Mouse (Mus musculus): ENCODE data around the gene Srgap3.

Srgap3 gene

DNA sequence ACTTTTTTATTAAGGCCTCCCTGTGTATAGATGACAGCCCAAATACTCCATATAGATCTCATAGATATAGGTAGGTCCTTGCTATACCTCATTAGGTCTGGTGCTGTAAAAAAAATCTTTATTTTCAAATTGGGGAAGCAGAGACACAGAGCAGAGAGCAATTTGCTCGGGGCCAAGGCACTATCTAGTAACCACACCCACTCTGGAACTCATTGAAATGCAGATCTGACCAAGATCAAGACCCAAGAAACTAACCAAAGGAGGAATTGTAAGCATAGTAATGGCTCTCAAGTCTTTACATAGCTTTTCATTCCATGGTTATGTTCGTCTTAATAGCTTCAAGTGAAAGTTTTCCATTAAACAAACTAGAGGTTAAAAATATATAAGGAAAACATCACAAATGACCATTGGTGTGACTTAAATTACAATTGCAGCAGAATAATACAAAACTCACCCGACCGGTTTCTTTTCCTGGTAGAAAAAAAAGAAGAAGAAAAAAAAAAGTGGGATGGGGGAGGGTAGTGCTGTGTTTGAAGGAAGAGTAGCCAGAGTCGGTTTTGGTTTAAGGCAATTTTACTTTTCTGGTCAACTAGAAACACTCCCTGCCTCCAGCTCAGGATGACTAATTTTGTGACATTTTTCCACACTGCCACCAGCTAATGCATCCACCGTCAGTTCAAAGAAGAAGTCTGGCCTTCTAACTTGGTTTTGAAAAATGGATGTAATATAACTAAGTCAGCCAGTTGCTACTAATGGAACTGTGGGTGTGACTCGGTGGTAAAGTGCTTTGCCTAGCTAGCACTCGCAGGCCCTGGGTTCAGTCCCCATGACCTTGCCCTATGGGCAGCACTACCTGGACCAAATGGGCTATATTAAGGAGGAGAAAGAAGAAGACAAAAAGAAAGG, 3.4 kb upstream of the Srgap3 start:
- in situ Hi-C loops (cut with MboI, MseI) = no loop called here

DNA sequence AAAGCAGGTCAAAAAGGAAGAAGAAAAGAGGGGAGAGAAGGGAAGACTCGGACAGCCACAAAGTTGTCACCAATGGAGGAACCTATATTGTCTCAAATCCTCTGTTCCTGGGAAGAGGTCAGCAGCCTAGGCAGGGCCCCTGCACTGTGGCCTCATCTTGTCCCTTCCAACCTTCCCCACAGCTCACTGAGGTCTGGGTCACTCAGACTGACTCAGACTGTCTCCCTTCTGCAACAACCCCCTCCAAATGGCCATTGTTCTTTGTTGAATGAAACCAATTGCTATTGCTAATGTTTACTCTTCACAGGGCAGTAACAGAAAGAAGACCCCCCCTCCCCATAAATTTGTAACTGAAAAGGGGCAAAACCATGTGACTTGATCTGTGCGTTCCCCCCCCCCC, 2.2 kb upstream of the Srgap3 start:
- in situ Hi-C loops (cut with MboI, MseI) = loop anchor here in 1 of 2 experiments (5.0 kb wide), 1 partner anchor 82 kb away; no protein-coding TSS in a partner anchor

GRCm38 (mm10) chr6:112948416-112948815, 1.4 kb upstream of the Srgap3 start:
- in situ Hi-C loops (cut with MboI, MseI) = loop anchor here in 1 of 2 experiments (5.0 kb wide), 1 partner anchor 81 kb away; no protein-coding TSS in a partner anchor

- in situ Hi-C loops (cut with MboI, MseI) = loop anchor here in 1 of 2 experiments (5.0 kb wide), 1 partner anchor 79 kb away; no protein-coding TSS in a partner anchor
These were observed 850 bp downstream of the Srgap3 start for GRCm38 (mm10) chr6:112946021-112946811.

- in situ Hi-C loops (cut with MboI, MseI) = loop anchor here in 1 of 2 experiments (5.0 kb wide), 1 partner anchor 78 kb away; no protein-coding TSS in a partner anchor
These were observed 1.8 kb downstream of the Srgap3 start for GRCm38 (mm10) chr6:112945181-112945751.

DNA sequence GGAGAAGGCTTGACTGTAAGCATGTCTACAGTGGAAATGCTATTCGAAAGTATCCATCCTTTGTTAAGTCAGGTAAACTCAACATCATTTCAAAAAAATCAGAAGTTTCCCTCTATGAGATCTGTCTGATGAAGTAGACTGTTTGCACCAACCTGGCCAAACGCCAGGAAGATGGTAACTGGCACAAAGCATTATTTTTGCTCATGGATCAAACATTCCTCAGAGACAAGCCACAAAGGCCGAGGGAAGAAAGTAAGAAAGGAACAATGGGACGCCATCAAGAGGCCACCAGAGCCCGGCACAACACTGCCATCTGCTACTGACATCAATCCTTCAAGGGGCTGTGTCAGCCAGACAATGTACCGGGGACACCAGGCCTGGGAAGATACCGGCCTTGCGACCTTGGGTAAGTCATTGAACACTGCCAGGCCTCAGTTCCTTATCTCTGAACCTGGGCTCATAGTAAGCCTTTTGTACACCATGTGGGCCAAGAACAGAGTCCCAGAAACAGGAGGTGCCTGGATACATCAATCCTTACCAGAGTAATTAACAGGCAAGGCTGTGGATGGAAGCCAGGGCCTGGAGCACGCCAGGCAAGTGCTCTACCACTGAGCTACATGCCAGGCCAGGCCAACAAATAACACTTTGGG, 3.3 kb downstream of the Srgap3 start:
- in situ Hi-C loops (cut with MboI, MseI) = no loop called here

GRCm38 (mm10) chr6:112939281-112939680, 7.8 kb downstream of the Srgap3 start:
- in situ Hi-C loops (cut with MboI, MseI) = no loop called here

GRCm38 (mm10) chr6:112937791-112938190, 9.3 kb downstream of the Srgap3 start:
- in situ Hi-C loops (cut with MboI, MseI) = no loop called here

DNA sequence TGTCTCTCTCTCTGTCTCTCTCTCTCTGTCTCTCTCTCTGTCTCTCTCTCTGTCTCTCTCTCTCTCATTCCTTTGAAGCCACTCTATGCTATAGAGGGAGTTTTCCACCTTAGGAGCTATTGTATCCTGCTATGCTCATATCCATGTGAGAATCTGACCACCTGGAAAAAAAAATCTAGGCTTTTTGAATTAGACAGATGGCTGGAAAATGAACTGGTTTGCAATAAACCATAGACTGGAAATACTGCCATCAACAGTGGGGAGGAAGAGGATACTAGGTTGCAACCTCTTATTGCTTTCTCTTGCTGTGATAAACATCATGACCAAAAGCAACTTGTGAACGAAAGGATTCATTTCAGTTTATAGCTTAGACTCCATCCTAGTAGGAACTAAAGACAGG, 12.6 kb downstream of the Srgap3 start:
- in situ Hi-C loops (cut with MboI, MseI) = no loop called here

- in situ Hi-C loops (cut with MboI, MseI) = no loop called here
These were observed 14.5 kb downstream of the Srgap3 start for GRCm38 (mm10) chr6:112932611-112933010.

GRCm38 (mm10) chr6:112930011-112930451, 17.0 kb downstream of the Srgap3 start:
- in situ Hi-C loops (cut with MboI, MseI) = no loop called here

DNA sequence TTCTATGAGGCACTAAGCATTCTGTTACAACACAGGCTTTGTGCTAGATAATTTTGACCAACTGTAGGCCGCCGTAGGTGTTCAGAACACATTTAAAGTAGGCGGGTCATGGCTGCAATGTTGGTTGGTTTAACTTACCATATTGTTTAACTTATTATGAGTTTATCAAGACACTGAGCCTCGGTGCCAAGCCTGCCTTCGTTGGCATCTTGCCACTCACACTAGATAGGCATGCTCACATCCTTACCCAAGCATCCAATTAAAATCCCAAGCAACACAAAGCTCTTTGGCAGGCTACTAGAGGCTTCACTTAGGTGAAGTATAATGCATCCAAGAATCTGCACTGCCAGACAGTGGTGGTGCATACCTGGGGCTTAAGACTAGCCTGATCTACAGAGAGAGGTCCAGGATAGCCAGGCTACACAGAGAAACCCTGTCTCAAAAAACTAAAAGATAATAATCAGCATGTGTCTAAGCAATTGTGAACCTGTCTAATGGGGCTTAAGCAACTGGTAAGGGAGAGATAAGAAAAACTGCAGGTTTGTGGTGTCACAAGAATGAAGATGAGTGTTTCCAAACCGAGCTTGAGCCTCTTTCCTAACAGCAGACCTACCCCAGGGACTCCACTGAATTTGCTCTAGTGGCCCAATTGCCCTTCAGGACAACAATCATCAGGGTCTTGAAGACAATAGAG, 17.6 kb downstream of the Srgap3 start:
- in situ Hi-C loops (cut with MboI, MseI) = loop anchor here in 1 of 2 experiments (10.0 kb wide), 1 partner anchor 1385 kb away; no protein-coding TSS in a partner anchor

GRCm38 (mm10) chr6:112928841-112929240, 18.2 kb downstream of the Srgap3 start:
- in situ Hi-C loops (cut with MboI, MseI) = loop anchor here in 1 of 2 experiments (10.0 kb wide), 1 partner anchor 1386 kb away; no protein-coding TSS in a partner anchor

GRCm38 (mm10) chr6:112927341-112927740, 19.7 kb downstream of the Srgap3 start:
- in situ Hi-C loops (cut with MboI, MseI) = loop anchor here in 1 of 2 experiments (10.0 kb wide), 1 partner anchor 1387 kb away; no protein-coding TSS in a partner anchor

DNA sequence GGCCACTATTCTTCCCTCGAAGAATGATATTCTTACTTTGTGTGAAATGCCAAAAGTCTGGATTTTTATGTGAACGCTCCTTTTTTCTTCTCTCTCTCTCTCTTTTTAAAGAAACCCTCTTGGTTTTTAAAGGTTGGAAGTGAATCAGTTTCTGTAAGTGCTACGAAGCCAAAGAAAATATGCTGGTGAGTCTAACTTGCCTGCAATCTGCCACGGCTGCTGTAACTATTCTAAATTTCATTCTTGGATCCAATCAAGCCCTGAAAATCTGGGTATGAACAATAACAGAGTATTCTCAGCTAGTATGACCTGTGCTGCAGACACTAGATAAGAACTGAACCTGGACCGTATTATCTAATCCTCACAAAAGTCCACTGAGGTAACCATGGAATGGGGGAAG, 21.1 kb downstream of the Srgap3 start:
- in situ Hi-C loops (cut with MboI, MseI) = loop anchor here in 1 of 2 experiments (10.0 kb wide), 1 partner anchor 1389 kb away; no protein-coding TSS in a partner anchor

DNA sequence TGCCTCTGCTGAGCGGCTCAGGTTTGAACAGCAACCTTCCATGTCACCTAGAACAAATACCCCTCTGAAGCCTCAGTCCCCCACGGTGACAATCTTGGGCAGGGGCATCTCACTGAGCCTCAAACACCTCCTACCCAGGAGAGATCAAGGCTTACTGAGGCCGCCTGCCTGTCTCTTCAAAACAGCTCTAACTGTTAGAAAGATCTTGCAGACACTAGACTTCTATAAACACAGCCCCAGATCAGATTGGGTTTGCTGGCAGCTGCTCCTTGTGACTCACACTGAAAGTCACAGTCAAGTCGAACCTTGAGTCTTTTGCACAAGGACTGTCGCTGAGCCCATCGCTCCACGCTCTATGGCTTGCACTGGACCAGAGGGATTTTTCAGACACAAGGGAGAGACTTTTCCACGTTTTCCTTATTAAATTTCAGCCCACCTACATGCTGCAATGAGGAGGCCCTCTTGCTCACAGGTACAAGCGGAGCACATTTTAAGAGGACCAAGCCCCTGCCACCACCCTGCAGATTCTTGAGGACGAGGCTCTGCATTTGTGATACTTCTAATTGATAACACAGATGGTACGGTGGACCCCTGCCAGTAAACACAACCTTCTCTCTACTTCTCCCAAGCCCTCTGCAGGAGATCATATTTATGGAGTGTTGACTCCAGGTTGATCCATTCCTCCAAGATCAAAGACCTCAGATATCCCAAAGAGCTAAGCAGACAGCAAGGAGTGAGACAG, 21.7 kb downstream of the Srgap3 start:
- in situ Hi-C loops (cut with MboI, MseI) = loop anchor here in 1 of 2 experiments (10.0 kb wide), 1 partner anchor 1389 kb away; no protein-coding TSS in a partner anchor

DNA sequence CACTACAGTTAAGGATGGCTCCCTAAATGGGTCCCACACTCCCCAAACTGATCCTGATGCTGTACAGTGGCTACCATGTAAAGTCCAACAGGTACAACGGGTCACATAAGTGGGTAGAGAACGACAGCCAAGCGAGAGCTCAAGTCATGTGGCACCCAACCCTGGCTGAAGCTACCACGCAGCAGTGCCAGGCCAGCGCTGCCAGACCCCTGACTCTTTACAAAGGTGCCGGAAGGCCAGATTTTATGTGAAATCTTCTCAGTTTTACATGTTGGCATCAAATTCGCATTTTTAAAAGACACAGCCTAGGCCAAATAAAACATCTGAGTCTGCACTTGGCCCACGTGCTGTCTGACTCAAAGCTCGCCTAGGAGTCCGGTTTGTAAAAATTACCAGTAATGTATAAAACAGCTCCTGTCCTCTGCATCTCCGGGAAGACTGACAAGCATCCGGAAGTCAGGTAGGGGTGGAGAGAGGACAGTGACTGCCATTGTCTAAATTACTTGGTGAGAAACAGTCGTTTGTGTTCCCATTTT, 22.4 kb downstream of the Srgap3 start:
- in situ Hi-C loops (cut with MboI, MseI) = loop anchor here in 1 of 2 experiments (10.0 kb wide), 1 partner anchor 1390 kb away; no protein-coding TSS in a partner anchor

GRCm38 (mm10) chr6:112920619-112921195, 26.4 kb downstream of the Srgap3 start:
- in situ Hi-C loops (cut with MboI, MseI) = loop anchor here in 1 of 2 experiments (10.0 kb wide), 1 partner anchor 1394 kb away; no protein-coding TSS in a partner anchor

All from T-helper 17 cell (primary cell).